Mouse (Mus musculus) right cerebral cortex, adult 18-20 months (tissue): ENCODE measurements around the gene Gm5678.

ENCODE experiments used
- DNase-seq: peaks from one replicate; pipeline ENCODE4 v3.0.0; 2022; ENCODE audit warnings: mixed read lengths

Gene Gm5678

DNA sequence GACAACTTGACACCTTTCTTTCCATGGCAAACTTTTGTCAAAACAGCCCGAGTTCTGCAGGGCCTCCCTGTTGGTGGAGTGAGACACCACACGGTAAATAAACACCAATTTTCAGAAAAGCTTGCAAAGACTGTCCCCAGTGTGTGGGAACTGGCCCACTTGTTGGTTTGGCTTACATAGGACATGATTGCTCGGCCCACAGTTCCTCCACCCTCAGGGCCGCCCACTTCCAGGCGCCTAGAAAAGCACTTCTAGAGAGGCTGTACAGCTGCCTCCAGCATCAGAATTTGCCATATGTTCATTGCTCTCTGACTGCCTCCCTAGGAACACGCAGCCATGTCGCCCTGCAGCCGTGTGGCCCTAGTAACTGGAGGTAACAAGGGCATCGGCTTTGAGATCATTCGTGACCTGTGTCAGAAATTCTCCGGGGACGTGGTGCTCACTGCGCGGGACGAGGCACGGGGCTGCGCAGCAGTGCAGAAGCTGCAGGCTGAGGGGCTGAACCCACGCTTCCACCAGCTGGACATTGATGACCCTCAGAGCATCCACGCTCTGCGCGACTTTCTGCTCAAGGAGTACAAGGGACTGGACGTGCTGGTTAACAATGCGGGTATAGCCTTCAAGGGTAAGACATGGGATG, at the start of gene Gm5678:
TSS of gene Gm5678 (plus strand) at position 337 of the 640 bp plus-strand sequence.
- DNase-seq, result peak; percentile 69

DNA sequence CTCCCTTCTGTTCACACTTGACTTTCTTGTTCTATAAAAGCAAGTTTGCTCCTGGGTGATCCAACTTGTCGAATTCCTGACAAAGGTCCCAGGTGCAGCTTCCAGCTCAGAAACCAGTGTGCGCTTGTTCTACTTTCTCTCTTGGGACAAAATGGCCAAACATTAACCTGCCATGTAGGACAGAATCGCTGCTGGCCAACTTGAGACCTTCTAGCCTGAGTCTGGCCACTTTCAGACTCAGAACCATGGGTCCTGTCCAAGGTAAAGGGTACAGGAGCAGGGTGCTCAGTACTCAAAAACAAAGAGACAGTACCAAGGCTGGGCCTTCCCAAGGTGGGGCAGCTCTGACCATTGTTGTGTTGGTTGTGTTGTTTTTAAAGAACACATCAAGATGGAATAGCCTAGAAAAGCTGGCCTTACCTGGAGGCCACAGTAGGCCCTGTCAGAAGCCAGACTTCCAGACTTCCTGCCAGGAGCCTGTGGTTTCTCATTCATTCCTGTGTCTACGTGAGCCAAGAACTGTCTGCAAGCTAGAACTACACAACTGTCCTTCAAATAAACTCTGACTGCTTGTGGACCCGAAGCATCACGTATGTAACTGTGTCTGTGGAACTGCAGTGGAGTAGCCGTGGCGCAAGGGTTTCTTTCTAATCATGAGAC, 49.4 kb upstream of the Gm5678 start:
- no peak for DNase-seq

DNA sequence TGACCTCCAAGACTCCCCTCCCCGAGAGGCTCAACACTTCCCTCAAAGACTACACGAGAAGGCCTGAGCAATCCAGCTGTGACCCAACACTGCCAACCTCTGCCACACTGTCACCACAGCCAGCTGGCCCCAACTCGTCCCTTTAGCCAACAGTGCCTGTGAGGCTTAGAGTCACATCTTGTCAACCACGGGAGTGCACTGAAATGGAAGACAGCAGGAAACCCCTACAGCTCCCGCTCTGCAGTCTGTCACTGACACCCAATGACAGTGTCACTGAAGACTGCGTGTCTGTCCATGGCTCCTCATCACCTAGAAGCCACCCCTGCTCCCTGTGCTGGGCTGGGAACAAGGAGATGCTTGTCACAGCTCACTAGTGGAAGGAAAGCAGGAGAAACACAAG, 46.8 kb upstream of the Gm5678 start:
- no peak for DNase-seq

- peak; percentile 39 for DNase-seq
Measured at GRCm38 (mm10) chr16:93584976-93585702, 42.8 kb upstream of the Gm5678 start.

GRCm38 (mm10) chr16:93585703-93586205, 42.1 kb upstream of the Gm5678 start:
- DNase-seq, result no peak

DNA sequence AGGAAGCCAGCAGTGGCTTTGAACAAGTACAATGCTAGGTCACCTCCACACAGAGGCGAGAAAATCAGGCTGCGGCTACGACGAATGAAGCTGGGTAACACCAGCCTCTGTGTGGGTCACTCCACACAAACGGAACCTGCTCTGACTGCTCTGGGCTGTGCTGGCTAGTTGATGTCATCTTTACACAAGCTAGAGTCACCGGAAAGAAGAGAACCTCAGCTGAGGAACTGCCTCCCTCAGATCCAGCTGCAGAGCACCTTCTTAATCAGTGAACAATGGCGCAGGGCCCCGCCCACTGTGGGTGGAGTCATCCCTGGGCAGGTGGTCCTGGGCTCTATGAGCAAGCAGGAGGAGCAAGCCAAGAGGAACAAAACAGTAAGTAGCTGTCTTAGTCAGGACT, 41.5 kb upstream of the Gm5678 start:
- DNase-seq, result no peak

DNA sequence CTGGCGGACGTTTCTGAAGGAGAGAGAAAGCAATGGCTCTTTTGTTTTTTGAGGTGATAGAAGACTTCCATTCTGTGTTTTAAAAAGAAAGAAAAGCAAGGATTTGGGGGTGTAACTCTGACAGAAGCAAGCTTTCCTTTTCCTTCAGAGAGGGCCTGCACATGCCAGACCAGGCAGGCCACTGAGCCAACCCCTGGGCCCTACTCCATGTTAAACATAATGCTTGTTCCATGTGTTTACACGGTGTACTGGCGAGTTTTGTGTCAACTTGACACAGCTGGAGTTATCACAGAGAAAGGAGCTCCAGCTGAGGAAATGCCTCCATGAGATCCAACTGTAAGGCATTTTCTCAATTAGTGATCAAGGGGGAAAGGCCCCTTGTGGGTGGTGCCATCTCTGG, 39.6 kb upstream of the Gm5678 start:
- DNase-seq, result no peak

DNA sequence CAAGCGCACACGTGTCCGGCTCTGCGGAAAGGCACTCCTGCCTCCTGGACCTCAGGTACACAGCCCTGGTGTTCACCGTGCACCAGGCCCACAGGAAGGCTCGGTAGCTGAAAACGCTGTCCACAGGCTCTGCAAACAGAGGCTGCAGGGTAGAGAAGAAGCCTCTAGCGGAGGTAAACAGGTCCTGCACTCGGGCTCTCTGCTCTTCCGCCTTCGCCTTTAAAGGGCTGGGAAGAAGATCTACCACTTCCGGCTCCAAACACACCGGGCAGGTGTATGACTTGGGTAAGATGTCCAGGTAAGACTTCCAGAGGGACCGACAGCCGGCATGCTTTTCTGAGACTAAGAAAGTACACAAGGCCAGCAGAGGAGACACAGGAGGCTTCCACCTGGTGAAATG, 37.0 kb upstream of the Gm5678 start:
- no peak for DNase-seq

GRCm38 (mm10) chr16:93591450-93592430, 36.2 kb upstream of the Gm5678 start:
- no peak for DNase-seq

DNA sequence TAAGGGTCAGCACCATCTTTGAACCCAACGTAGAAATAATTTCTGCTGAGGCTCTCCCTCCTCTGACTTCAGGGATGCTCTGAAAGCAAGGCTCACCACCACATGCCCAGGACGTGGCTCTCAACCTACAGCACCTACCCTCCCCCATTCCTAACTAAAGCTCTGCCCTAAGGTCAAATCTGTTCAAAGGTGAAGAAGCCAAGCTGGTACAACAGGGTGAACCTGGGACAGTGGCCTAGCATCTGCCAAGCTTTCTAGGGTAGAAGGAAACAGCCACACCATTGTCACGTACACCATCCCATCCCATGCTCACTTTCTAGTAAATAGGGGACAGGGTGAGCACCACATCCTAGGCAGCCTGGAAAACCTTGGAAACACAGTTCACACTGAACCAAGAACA, 35.2 kb upstream of the Gm5678 start:
- DNase-seq, result no peak

- DNase-seq, result no peak
Measured at GRCm38 (mm10) chr16:93593406-93593805, 34.5 kb upstream of the Gm5678 start.

DNA sequence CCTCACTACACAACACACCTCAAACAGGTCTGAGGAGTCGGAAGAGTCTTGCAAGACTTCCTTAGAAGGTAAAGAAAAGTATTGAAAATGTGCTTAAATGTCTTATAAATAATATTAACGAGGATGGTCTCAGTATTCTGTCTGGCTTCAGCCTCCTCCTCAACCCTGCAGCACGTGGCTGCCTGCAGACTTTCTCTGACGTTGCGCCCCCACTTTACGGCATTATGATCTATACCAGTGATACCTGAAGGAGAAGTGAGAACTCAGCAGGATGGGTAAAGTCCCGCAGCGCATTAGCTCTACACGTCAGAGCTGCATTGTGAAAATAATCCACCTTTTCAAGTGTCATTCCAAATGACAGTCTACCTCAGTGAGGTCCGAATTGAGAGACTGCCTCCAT, 33.4 kb upstream of the Gm5678 start:
- no peak for DNase-seq

DNA sequence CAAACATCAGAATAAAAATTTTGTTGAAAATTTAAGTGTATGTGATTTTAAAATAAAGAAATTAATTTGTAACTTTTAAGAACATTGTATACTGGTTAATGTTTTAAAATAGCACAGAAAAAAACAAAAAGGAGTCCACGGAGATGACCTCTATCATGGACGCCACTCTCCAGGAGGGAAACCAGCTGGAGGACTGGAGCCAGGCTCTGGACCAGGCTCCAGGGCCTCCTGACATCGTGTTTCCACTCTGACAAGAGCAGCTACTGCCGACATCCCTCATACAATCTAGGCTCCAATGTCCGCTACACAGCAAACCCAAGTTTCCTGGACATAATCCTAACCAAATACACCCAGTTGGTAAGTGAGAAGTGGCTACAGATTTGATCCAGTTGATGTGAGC, 32.1 kb upstream of the Gm5678 start:
- DNase-seq, result no peak

DNA sequence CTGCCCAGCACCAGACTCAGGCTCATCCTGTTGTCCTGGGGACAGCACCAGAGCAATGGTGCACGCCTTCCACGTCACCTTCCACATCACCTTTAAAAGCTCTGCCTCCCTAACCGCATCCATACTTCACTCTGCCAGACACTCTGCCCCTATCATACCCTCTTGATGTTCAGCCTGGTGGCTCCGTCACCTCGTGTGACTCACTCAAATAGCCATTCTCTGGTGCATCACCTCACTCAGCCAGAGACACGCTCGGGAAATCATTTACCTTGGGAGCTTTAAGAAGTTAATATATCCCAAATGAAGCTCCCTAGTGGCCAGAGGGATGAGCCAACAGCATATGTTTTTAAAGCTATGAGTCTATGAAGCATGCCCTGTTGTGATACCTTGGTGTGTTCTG, 31.1 kb upstream of the Gm5678 start:
- no peak for DNase-seq

GRCm38 (mm10) chr16:93597551-93597950, 30.3 kb upstream of the Gm5678 start:
- no peak for DNase-seq

- DNase-seq, result no peak
Measured at GRCm38 (mm10) chr16:93599461-93599860, 28.4 kb upstream of the Gm5678 start.

DNA sequence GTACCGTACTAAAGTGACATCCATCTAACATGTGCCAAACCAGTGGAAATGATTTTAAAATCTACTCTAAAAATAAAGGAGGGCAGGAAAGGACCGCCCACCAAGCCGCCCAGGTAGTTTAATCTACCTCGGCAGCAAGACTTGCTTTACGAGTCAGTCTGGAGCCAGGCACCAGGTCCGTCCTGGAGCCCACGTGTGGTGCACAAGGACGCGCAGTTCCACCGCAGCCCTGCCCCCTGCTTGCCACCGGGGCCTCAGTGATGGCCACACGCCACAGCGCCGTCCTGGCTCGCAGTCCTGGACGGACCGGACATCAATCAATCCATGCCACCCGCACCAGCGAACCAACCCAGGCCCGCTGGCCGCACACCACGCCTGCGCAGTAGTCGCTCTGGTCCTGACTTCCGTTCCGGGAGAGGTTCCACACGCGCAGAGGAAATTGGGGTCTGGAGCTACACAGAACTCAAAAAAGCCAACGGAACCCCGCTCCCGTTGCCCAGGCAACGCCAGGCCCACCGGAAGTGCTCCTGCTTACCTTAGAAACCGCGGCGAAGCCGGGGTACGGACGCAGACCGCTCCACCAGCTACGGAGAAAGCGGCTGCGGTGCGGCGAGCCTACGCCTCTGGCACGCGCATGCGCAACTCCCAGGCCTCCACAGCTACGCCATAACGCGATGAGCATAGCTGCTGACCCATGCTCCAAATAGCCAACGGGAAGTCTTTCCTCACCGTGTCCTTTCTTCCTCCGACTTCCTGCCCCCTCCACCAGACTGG, 24.3 kb upstream of the Gm5678 start, which contains the start of gene Setd4:
TSS of gene Setd4 (minus strand) at position 625 of the 774 bp plus-strand sequence.
- peak; percentile 95 for DNase-seq

DNA sequence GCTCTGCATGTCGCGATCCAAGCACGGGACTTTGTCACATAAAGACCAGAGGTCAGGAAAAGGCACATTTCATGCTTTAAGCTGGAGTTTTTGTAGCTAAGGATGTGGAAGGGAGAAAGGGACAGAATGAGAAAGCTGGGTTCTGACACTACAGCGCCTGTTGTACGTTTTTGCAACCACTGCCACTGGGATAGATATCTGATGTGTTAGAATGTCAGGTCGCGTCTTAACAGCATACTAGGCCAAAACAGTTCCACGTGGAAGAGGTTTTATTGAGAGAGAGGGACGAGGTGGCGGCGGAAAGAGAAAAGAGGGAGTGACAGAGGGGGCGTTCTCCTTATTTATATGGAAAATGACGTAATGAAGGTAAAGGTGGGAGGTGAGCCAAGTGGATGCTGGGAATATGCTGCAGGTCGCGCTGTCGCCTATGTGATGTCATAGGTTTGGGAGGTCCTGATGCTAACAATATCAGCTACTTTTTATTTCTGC, 23.4 kb upstream of the Gm5678 start:
- DNase-seq, result peak; percentile 63

DNA sequence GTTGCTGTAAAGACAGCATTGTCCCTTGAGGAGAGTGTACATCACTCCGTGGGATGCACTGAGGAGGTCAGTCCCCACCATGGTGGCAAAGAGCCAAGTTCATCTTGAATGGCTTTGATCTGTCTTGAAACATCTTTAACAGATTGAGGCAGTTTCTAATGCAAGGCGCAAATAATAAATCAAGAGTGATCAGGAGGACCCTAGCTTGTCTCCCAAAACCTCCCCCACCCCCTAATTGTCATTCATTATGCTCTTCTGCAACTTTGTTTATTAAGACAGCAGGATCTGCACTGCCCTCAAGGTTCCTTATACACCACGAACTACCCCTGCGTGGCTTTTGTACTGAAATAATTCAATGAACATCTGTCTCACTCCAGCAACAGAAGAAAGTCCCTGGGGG, 22.3 kb upstream of the Gm5678 start, which contains the start of gene Cbr1:
TSS of gene Cbr1 (plus strand) at position 301 of the 400 bp plus-strand sequence.
- DNase-seq, result no peak

DNA sequence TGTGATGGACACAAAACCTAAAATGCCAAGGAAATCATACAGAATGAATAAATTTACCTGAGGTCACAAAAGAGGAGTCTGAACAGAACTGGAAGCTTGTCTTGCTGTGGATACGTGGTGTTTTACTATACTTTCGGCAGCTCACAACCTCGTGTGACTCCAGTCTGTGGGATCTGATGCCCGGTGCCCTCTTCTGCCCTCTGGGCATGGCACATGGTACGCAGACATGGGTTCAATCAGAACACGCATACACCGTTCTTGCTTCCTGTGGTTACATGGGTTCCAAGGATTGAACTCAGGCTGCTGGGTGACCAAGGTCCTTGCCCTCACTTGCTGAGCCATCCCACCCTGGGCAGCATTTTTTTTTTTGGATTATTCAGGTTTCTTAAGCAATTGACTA, 21.8 kb upstream of the Gm5678 start:
- DNase-seq, result no peak

DNA sequence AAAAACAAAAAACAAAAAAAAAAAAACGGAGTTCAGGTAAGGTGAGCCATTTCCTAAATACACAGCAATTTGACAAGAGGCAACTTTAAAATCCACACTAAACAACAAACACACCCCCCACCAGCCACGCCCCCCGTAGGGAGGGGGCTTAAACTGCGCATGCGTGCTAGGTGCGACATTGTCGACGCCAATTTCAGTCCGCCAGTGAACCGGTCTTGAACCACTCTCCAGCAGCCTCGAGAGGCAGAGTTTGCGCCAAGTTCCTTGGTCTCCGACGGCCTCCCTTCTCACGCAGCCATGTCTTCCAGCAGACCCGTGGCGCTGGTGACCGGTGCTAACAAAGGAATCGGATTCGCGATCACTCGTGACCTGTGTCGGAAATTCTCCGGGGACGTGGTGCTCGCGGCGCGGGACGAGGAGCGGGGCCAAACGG, 20.2 kb upstream of the Gm5678 start:
- peak; percentile 84 for DNase-seq
